Mouse (Mus musculus) kidney, embryonic 15.5 days (tissue): ENCODE results near the gene Chd9. TPM values are rescaled to one million over a fixed set of nuclear protein-coding genes. Genes with fewer than 3 reads are reported as not detected.

ENCODE experiments used
- ATAC-seq: fragments of 200-750 bp; cut with Nextera tagmentation; replicated peaks from 2 replicates; pipeline ENCODE4 v1.8.0; 2017; ENCODE audit warnings: moderate TSS enrichment; ENCODE audit not compliant: low FRiP score
- H3K27ac ChIP-seq: fragments of 300-500 bp; sonication (generic); 2 replicates; pipeline ENCODE4 v1.5.1; 2015; ENCODE audit warnings: mild to moderate bottlenecking, inconsistent platforms
- H3K27me3 ChIP-seq: fragments of 300-500 bp; sonication (generic); 2 replicates; pipeline ENCODE4 v1.6.1; 2015; ENCODE audit warnings: inconsistent platforms
- H3K36me3 ChIP-seq: fragments of 300-500 bp; sonication (generic); 2 replicates; pipeline ENCODE4 v1.6.1; 2015; ENCODE audit warnings: inconsistent platforms
- H3K4me1 ChIP-seq: fragments of 300-500 bp; sonication (generic); 2 replicates; pipeline ENCODE4 v1.6.1; 2015; ENCODE audit warnings: inconsistent platforms
- H3K4me2 ChIP-seq: fragments of 300-500 bp; sonication (generic); 2 replicates; pipeline ENCODE4 v1.6.1; 2015; ENCODE audit warnings: moderate library complexity, mild to moderate bottlenecking, inconsistent platforms
- H3K4me3 ChIP-seq: fragments of 300-500 bp; sonication (generic); replicated peaks from 2 replicates; pipeline ENCODE4 v1.5.1; 2015; ENCODE audit warnings: mild to moderate bottlenecking, inconsistent platforms
- H3K9ac ChIP-seq: fragments of 300-500 bp; sonication (generic); 2 replicates; pipeline ENCODE4 v1.6.1; 2015; ENCODE audit warnings: mild to moderate bottlenecking, inconsistent platforms
- H3K9me3 ChIP-seq: fragments of 300-500 bp; sonication (generic); replicated peaks from 2 replicates; pipeline ENCODE4 v1.6.1; 2016; ENCODE audit warnings: inconsistent platforms
- WGBS: fragments of 180-500 bp; shearing (Covaris S2); methylation state at CpG from one replicate; pipeline ENCODE4 v1.1.7; 2015; ENCODE audit warnings: mixed read lengths; 5-methylcytosine and 5-hydroxymethylcytosine counted together
- polyA plus RNA-seq: library from polyadenylated mRNA; unstranded; fragments of >200 nt; fragmentation: Nextera tagmentation; extraction: Ambion mirVana; gene quantifications from 2 replicates; pipeline ENCODE4 v1.2.1, GENCODE M21; 2015

Gene Chd9
- polyA plus RNA-seq, 1 experiment from 2014 or later = 80.4 TPM

DNA sequence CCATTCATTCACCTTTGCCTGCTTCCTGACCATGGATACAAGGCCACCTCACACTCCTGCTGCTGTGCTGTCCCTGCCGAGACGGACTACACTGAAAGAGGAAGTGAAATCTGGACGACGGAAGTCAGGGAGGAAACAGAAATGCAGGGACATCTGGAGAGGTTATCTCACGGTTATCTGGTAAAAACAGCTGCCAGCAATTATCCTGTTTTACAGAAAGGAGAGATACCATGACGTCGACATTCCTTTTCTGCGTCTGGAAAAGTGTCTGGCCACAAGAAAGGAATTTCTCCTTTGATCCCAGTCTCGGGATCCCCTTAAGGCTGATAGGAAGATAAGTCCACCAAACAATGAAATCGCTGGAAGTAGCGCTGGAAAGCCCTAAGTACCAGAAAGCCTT lies 5.7 kb upstream of the Chd9 start:
- H3K4me3 ChIP-seq = no peak overlapping the region
- 38% methylated on average over 11 of the region's 11 CpGs for WGBS
- H3K4me2 ChIP-seq = no peak overlapping the region
- no peak for ATAC-seq
- H3K9ac ChIP-seq = no peak overlapping the region
- H3K27me3 ChIP-seq = no peaks in the 10 kb centered on the region
- no peaks in the 10 kb centered on the region for H3K36me3 ChIP-seq
- H3K9me3 ChIP-seq = no peaks in the 10 kb centered on the region
- no peaks in the 10 kb centered on the region for H3K4me1 ChIP-seq
- H3K27ac ChIP-seq = no peak overlapping the region

DNA sequence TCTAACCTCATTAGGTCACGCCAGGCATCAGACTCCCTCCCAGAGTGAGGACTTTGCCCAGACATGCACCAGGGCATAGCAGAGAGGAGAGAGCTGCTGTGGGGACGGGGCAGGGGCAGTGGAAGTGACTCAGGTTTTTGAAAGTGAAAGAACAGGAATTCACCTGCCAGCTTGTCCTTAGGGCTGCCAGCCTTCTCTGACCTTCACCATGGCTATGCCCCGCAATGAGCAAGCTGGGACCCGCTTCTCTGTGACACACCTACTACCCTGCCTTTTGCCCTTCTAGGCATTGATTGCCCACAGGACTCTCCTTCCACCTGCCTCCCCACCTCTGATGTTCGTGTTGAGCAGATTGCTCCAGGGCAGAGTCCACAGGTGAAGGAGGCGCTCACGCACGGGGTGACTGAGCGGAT lies 2.7 kb upstream of the Chd9 start:
- no peak overlapping the region for H3K9ac ChIP-seq
- 73% methylated on average over 9 of the region's 9 CpGs for whole genome bisulfite sequencing
- no peaks in the 10 kb centered on the region for H3K9me3 ChIP-seq
- H3K36me3 ChIP-seq = no peaks in the 10 kb centered on the region
- no peak for ATAC-seq
- no peak overlapping the region for H3K4me3 ChIP-seq
- no peak overlapping the region for H3K27ac ChIP-seq
- no peak overlapping the region for H3K4me2 ChIP-seq
- peaks cover 19% of the 10 kb centered on the region for H3K4me1 ChIP-seq
- H3K27me3 ChIP-seq = no peaks in the 10 kb centered on the region

DNA sequence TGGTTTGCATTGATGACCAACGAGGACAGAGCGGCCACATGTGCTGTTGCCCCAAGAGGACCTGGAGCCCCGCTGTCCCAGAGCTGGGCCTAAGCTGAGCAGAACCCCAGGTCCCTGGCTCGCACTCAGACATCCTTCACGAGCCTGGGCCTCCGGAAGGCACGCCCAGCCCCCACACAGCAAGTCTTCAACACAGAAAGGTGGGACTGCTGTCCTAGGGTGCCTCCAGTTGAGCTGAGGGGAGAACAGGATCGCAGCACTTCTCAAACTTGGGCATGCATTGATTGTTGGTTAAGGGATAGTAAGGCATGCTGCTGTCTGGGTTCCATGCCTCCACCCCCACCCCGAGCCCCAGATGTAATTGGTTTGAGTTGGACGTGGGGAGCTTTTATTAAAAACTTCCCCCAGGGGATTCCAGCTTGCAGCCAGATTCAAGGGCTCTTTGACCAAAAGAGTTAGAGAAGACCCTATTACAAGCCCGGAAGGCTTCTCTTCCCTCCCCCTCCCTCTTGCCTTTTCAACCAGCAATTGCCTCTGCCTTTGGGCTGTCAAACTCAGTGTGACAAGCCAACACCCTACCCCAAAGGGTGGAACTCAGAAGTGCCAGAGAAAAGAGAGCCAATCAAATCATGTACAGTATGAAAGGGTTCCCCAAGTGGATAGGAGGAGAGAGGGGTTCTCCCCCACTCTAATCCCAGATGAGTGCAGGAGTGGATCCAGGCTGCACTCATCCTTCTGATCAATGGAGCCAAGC lies 1.0 kb downstream of the Chd9 start:
- peak overlapping the region; percentile 46 for H3K9ac ChIP-seq
- H3K4me2 ChIP-seq = peak overlapping the region; percentile 82
- WGBS = 2% methylated on average over 11 of the region's 11 CpGs
- no peaks in the 10 kb centered on the region for H3K27me3 ChIP-seq
- H3K36me3 ChIP-seq = no peaks in the 10 kb centered on the region
- peak overlapping the region; percentile 66 for H3K27ac ChIP-seq
- no peaks in the 10 kb centered on the region for H3K9me3 ChIP-seq
- ATAC-seq = peak; percentile 77
- H3K4me3 ChIP-seq = peak overlapping the region; percentile 55
- peaks cover 25% of the 10 kb centered on the region for H3K4me1 ChIP-seq

DNA sequence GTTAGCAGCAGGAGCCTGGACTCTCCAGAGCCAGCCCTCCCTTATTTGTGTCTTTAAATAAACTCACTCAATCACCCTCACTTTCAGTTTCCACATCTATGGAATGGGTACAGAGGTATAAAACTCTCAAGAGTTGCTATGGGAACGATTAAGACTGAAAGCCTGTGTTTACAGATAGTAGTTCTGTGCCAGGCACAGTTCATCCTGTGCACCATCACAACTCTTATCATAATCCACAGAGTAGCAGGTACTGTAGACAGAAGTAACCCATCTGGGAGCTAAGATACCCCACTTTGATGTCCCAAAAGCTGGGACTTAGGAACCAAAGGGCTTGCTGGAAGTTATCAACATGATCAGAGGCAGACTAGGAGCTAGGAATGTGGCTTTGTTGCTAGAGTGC lies 1.7 kb downstream of the Chd9 start:
- 88% methylated on average over 1 of the region's 1 CpGs for WGBS
- Histone ChIP-seq H3K27me3 (no peaks in the 10 kb centered on the region), H3K36me3 (no peaks in the 10 kb centered on the region), H3K9me3 (no peaks in the 10 kb centered on the region), H3K4me2 (peak overlapping the region; percentile 82), H3K27ac (no peak overlapping the region), H3K4me3 (no peak overlapping the region), H3K4me1 (peaks cover 25% of the 10 kb centered on the region), H3K9ac (no peak overlapping the region)
- no peak for ATAC-seq

DNA sequence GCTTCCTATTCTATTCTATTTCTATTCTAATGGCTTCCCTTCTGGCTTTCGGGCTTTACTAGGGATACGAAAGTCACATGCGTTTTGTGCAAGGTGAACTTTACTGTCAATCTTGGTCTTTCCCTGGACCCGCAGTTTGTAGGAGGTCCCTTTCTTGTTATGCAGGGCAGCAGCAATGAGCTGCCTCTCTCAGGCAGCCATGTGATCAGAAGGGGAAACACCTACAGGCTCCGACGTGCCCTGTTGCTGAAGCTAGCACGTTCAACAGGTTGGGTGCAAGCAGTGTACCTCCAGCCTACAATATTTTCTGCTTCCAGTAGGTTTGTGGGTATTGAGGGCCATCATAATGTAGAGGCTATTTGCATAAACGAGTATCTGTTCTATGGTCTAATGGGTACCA lies 2.8 kb downstream of the Chd9 start:
- Histone ChIP-seq H3K36me3 (no peaks in the 10 kb centered on the region), H3K27ac (no peak overlapping the region), H3K27me3 (no peaks in the 10 kb centered on the region), H3K4me2 (no peak overlapping the region), H3K4me3 (no peak overlapping the region), H3K9ac (no peak overlapping the region), H3K9me3 (no peaks in the 10 kb centered on the region), H3K4me1 (peaks cover 25% of the 10 kb centered on the region)
- no peak for ATAC-seq
- WGBS = 68% methylated on average over 8 of the region's 8 CpGs

DNA sequence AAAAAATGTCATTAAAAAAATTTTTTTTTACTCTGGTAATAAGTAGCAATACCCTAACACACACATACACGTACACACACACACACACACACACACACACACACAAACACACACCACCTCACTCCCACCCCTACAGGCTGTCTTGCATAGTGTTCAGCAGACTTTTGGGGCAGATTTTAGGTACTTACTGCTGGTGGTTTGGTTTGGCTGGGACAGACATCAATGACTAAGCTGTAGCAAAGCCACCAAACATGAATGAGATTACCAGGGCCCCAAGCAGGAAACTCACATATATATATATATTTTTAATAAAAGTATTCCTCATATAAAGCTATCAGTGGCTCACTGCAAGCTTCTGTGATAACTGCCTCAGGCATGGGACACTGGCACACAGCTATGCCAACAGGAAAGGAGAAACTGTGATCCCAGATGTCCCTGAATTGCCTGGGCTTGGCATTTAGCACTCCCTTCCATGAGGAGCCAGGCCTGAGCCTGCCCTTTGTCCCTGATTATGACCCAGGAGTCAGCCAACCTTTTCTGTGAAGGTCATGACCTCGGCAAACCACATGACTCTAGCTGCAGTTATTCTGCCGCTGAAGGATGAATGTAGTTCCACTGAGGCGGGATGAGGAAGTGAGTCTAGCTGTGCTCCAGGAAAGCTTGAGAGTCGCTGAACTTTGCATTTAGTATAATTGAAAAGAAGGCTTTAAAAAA lies 4.6 kb downstream of the Chd9 start:
- Histone ChIP-seq H3K36me3 (no peaks in the 10 kb centered on the region), H3K4me1 (peaks cover 25% of the 10 kb centered on the region), H3K27me3 (no peaks in the 10 kb centered on the region), H3K4me2 (no peak overlapping the region), H3K4me3 (no peak overlapping the region), H3K9ac (no peak overlapping the region), H3K9me3 (no peaks in the 10 kb centered on the region), H3K27ac (no peak overlapping the region)
- WGBS = 48% methylated on average over 5 of the region's 5 CpGs
- ATAC-seq = no peak

DNA sequence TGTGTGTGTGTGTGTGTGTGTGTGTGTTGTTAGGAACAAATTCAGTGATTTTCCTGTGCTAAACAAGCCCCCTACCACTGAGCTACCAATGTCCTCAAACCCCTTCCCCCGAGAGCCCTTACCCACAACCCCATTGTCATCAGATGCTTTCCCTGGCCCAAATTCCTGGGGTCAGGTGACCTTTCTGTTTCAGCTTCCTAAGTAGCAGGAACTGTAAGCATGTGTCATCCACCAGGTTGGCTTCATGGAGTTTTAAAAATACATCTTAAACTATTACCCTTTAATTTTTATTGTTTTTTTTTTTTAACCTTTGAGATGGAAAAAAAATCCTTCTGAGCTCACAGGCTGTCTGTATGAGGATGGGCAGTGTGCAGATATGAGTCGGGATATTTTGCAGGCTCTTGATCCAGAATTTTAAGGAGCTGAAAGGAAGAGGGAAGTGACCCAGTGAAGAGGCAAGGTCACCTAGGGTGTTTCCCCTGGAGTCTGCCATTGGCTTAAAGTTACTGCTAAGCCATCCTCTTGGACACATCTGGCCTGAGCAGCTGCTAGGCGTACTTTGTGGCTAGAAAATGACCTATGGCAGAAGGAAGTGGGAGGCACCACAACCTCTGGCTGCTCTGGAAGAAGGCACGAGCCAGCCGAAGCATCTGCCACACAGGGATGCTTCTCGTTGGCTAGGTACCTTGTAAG lies 5.6 kb downstream of the Chd9 start:
- WGBS = 55% methylated on average over 6 of the region's 6 CpGs
- no peak for ATAC-seq
- no peak overlapping the region for H3K4me2 ChIP-seq

DNA sequence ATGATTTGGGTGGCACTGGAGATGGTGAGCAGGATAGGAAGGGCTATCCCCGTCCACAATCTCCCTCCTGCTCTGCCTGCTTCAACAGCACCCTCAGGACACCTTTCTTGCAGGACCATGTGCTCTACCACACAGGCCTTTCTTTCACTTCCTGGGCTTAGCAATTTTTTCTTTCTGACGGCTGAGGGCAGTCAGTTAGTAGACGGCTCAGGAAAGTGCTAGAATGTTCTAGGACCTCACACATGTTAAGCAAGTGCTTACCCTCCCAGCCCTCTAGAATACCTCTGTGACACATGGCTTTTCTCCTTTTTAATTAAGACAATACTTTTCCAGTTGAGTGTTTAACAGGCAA lies 6.1 kb downstream of the Chd9 start:
- H3K4me3 ChIP-seq = no peak overlapping the region
- ATAC-seq = no peak
- H3K4me1 ChIP-seq = peaks cover 14% of the 10 kb centered on the region
- no peaks in the 10 kb centered on the region for H3K9me3 ChIP-seq
- no peaks in the 10 kb centered on the region for H3K36me3 ChIP-seq
- H3K27ac ChIP-seq = no peak overlapping the region
- no peak overlapping the region for H3K4me2 ChIP-seq
- WGBS = 74% methylated on average over 3 of the region's 3 CpGs
- no peaks in the 10 kb centered on the region for H3K27me3 ChIP-seq
- H3K9ac ChIP-seq = no peak overlapping the region

More for the DNA sequence above, 5.6 kb downstream of the Chd9 start:
- Histone ChIP-seq H3K9me3 (no peaks in the 10 kb centered on the region), H3K4me3 (no peak overlapping the region), H3K4me1 (peaks cover 19% of the 10 kb centered on the region), H3K36me3 (no peaks in the 10 kb centered on the region), H3K27ac (no peak overlapping the region), H3K27me3 (no peaks in the 10 kb centered on the region), H3K9ac (no peak overlapping the region)

DNA sequence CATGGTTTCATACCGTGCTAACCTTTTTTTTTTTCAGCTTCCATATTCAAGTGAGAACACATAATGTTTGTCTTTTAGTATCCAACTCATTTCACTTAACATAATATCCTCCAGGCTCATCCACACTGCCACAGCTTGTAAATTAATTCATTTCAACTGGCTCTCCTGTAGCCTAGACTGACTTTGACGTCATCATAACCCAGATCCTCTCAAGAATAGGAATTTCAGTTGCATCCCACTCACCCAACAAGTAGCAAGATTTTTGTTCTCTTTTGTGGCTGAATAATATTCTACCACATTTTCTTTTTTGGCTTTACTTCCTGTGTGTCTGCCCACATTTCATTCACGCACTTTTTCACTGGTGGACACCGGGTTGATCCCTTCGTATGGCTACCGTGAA lies 9.3 kb downstream of the Chd9 start:
- Histone ChIP-seq H3K27ac (no peak overlapping the region), H3K36me3 (no peaks in the 10 kb centered on the region), H3K9ac (no peak overlapping the region), H3K4me2 (no peak overlapping the region), H3K4me3 (no peak overlapping the region), H3K9me3 (no peaks in the 10 kb centered on the region), H3K27me3 (no peaks in the 10 kb centered on the region), H3K4me1 (peaks cover 6% of the 10 kb centered on the region; the same call in 1 of the 2 replicates)
- 89% methylated on average over 6 of the region's 6 CpGs for WGBS
- ATAC-seq = no peak

DNA sequence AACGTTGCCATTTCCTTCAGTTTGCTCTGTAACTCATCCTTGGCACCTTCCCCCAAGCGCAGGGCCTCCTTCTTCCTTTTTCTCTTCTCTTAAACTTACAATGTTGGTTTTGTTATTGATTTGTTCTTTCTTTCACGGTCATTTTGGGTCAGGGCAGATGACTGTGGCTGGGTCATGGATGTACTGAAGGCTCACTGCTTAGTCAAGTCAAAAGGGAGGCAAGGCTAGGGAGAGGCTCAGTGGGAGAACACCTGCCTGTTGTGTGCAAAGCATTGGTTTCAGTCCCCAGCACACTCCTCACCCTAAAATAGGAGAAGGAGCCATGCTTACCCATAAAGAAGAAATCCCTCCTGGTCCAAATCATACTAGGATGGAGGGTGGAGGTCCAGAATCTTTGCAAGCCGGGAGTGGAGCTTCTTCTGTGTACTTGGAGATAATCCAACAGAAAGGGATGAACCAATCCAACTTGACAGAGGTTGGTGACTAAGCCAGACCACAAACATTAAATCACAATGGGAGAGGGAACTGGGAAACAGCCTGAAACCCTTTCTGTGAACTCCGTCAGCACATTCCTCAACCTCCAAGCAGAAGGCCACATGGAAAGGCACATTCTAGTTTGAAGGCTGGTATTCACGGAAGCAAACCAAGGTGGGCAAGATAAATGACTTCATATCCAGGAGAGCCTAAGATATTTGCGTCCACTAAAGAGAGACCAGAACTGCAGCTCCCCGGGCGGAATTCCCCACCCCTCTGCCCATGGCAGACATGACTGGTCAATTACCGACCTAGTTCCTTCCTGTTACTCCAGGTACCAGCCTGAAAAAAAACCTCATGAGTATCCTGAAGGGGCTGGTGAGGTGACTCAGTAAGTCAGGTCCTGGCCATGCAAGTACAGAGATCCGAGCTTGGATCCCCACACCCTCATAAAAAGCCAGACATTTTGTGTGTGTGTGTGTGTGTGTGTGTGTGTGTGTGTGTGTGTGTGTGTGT lies 11.9 kb downstream of the Chd9 start:
- H3K9me3 ChIP-seq = no peaks in the 10 kb centered on the region
- no peak overlapping the region for H3K27ac ChIP-seq
- WGBS = 74% methylated on average over 11 of the region's 11 CpGs
- 0 out of 2 replicates have a peak, but pooled peaks cover 3% of the 10 kb centered on the region for H3K4me1 ChIP-seq
- H3K9ac ChIP-seq = no peak overlapping the region
- no peaks in the 10 kb centered on the region for H3K36me3 ChIP-seq
- no peak for ATAC-seq
- no peaks in the 10 kb centered on the region for H3K27me3 ChIP-seq
- H3K4me2 ChIP-seq = no peak overlapping the region
- no peak overlapping the region for H3K4me3 ChIP-seq

DNA sequence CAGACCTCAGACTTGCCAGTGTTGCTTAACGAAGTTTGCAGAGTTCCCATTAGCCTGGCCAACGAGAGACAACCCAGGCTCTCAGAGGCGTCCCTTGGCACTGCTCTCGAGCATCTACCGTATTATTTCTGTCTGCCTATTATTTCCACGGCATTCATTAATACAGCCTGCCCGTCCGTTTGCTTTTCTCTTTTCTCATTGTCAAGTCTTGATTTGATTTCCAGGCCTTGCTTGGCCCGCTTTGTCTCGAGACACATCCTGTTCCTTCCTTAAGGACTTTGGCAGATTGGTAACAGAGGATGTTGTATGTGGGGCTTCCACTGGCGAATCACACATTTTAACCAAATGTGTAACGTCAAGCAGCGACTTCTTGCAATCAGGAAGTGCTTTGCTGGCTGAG lies 13.2 kb downstream of the Chd9 start:
- H3K4me1 ChIP-seq = 0 out of 2 replicates have a peak, but pooled peaks cover 3% of the 10 kb centered on the region
- WGBS = 74% methylated on average over 13 of the region's 13 CpGs
- no peaks in the 10 kb centered on the region for H3K27me3 ChIP-seq
- H3K27ac ChIP-seq = no peak overlapping the region
- ATAC-seq = no peak
- no peaks in the 10 kb centered on the region for H3K36me3 ChIP-seq
- no peak overlapping the region for H3K9ac ChIP-seq
- H3K4me3 ChIP-seq = no peak overlapping the region
- no peak overlapping the region for H3K4me2 ChIP-seq
- H3K9me3 ChIP-seq = no peaks in the 10 kb centered on the region
